ENCODE assay signal across 14 mouse cellular contexts in genomic region chr4:52056031-52056430, GRCm38 (mm10).
"Had no signal": no experiment of that assay in that cellular context is flagged by ENCODE, and none has a peak within 500 bp of the region (broad histone marks: within the 10 kb centered on the region; RNA-seq: fewer than 3 reads in every experiment).

No protein-coding gene starts in this region.

- H3K4me1 ChIP-seq: limb, embryonic 12.5 days; liver, embryonic 15.5 days; lung, embryonic 15.5 days; megakaryocyte, embryonic 14.5 days; midbrain, embryonic 12.5 days; neural tube, embryonic 12.5 days had no signal

- DNase-seq: kidney, adult 8-10 months; kidney, postnatal 36 days; layer of hippocampus, adult 9-11 months; layer of hippocampus, postnatal 36 days; lung, postnatal 14 days had no signal

- H3K9ac ChIP-seq: limb, embryonic 12.5 days; liver, embryonic 15.5 days; lung, embryonic 15.5 days; midbrain, embryonic 12.5 days; neural tube, embryonic 12.5 days had no signal

- H3K9me3 ChIP-seq: limb, embryonic 12.5 days; liver, embryonic 15.5 days; lung, embryonic 15.5 days; midbrain, embryonic 12.5 days; neural tube, embryonic 12.5 days had no signal

- H3K27me3 ChIP-seq: limb, embryonic 12.5 days; liver, embryonic 15.5 days; lung, embryonic 15.5 days; megakaryocyte, embryonic 14.5 days; midbrain, embryonic 12.5 days; neural tube, embryonic 12.5 days had no signal

- H3K36me3 ChIP-seq: limb, embryonic 12.5 days; liver, embryonic 15.5 days; lung, embryonic 15.5 days; midbrain, embryonic 12.5 days; neural tube, embryonic 12.5 days had no signal

- H3K4me3 ChIP-seq: limb, embryonic 12.5 days; liver, embryonic 15.5 days; lung, embryonic 15.5 days; megakaryocyte, embryonic 14.5 days; midbrain, embryonic 12.5 days; neural tube, embryonic 12.5 days had no signal

- H3K4me2 ChIP-seq: limb, embryonic 12.5 days; liver, embryonic 11.5 days; liver, embryonic 15.5 days; lung, embryonic 15.5 days; midbrain, embryonic 12.5 days; neural tube, embryonic 12.5 days had no signal

- H3K27ac ChIP-seq: limb, embryonic 12.5 days; liver, embryonic 15.5 days; lung, embryonic 15.5 days; macrophage; midbrain, embryonic 12.5 days; neural tube, embryonic 12.5 days; stomach, postnatal 0 days had no signal
